Mouse (Mus musculus): ENCODE data around the gene Nav2. TPM values are rescaled to one million over a fixed set of nuclear protein-coding genes. Genes with fewer than 3 reads are reported as not detected.

The Nav2 gene
- polyA plus RNA-seq, 1 experiment from 2014 or later: 2.2 TPM

DNA sequence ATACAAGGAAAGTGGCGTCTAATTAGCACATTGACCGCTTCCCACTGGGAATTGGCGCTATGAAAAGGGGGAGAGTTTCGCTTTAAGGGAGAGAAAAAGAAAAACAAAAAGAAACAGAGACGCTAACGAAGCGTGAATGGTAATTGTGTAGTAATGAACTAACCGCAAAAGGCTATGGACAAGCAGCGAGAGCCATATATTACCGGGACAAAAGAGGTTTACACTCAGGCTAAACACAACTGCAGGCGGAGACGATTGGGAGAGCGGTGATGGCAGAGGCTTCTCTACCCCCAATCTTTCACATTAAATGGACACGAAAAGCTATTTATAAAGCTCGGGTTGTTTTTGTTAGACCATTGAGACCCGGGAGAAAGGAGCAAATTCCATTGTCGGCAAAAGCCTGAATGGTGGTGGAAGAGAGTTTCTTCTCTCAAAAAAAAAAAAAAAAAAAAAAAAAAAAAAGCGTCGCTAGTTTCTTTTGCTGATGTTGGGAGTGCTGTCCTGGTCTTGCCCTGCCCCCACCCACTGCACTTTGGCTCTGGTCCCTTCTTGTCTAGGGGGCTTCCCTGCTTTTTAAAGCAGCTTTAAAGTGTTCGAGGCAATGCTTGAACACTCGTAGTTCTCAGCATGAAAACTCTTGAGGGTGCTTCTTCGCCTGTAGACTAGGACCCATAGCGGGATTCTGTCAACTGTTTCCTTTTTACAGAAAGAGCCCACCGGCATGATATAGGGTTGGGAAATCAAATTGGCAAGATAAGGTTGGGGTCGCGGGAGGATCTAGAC lies 726.0 kb downstream of the Nav2 start:
- peaks cover 98% of the 10 kb centered on the region for H3K27me3 ChIP-seq
- H3K36me3 ChIP-seq (replicated peaks): no peaks in the 10 kb centered on the region
- no peak overlapping the region for H3K27ac ChIP-seq (replicated peaks)
- H3K9ac ChIP-seq: no peak overlapping the region
- WGBS (ENCODE audit: insufficient replicate concordance): 2% methylated on average over 26 of the region's 26 CpGs
- H3K9me3 ChIP-seq (replicated peaks): no peaks in the 10 kb centered on the region
- no peak for ATAC-seq (ENCODE audit: insufficient read depth)
- peak overlapping the region; percentile 40 for H3K4me3 ChIP-seq (replicated peaks)
- H3K4me2 ChIP-seq: peak overlapping the region; percentile 58
- H3K4me1 ChIP-seq (replicated peaks): 0 out of 2 replicates have a peak, but pooled peaks cover 6% of the 10 kb centered on the region

DNA sequence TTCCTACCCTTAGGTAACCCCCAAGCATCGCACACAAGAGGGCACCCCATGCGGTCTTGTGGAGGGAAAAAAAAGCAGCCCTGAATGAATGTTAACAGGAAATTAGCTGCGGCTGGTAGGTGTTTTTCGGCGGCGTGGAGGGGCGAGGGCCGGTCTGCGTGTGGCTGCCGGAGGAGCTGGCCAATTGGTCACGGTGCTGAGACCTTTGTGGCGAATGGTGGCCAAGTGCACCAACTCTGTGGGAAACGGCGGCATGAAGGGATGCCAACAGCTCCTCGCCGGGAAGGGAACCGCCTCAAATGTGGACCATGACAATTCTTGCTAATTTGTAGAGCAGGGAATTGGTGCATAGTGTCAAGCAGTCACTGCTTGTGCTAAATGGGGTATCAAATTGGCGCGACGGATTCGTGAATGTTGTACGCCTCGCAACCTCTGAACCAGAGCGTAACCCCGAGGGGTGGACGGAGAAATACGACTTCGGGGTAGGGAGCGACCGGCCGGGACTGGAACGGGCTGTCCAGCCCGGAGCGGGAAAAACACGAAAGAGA lies 726.6 kb downstream of the Nav2 start:
- 2% methylated on average over 35 of the region's 35 CpGs for WGBS (ENCODE audit: insufficient replicate concordance)
- 0 out of 2 replicates have a peak, but pooled peaks cover 6% of the 10 kb centered on the region for H3K4me1 ChIP-seq (replicated peaks)
- H3K36me3 ChIP-seq (replicated peaks): no peaks in the 10 kb centered on the region
- H3K4me2 ChIP-seq: no peak overlapping the region
- ATAC-seq (ENCODE audit: insufficient read depth): no peak
- H3K9me3 ChIP-seq (replicated peaks): no peaks in the 10 kb centered on the region
- no peak overlapping the region for H3K27ac ChIP-seq (replicated peaks)
- peaks cover 100% of the 10 kb centered on the region for H3K27me3 ChIP-seq
- H3K9ac ChIP-seq: no peak overlapping the region
- H3K4me3 ChIP-seq (replicated peaks): no peak overlapping the region

- no peak overlapping the region for H3K9ac ChIP-seq
- H3K4me2 ChIP-seq: no peak overlapping the region
- no peak overlapping the region for H3K27ac ChIP-seq (replicated peaks)
- ATAC-seq (ENCODE audit: insufficient read depth): no peak
- H3K4me1 ChIP-seq (replicated peaks): 0 out of 2 replicates have a peak, but pooled peaks cover 6% of the 10 kb centered on the region
- H3K27me3 ChIP-seq: peaks cover 100% of the 10 kb centered on the region
- H3K36me3 ChIP-seq (replicated peaks): no peaks in the 10 kb centered on the region
- H3K4me3 ChIP-seq (replicated peaks): no peak overlapping the region
- WGBS (ENCODE audit: insufficient replicate concordance): 3% methylated on average over 22 of the region's 22 CpGs
- H3K9me3 ChIP-seq (replicated peaks): no peaks in the 10 kb centered on the region
Observed at GRCm38 (mm10) chr7:49635971-49636370, 727.5 kb downstream of the Nav2 start.

GRCm38 (mm10) chr7:49636491-49637115 lies 728.1 kb downstream of the Nav2 start, which contains the start of gene Dbx1:
Gene Dbx1 (minus strand): TSS chr7:49636849.
- Histone ChIP-seq H3K27ac (replicated peaks) (no peak within 1 kb of the TSS), H3K4me1 (replicated peaks) (0 out of 2 replicates have a peak, but pooled peaks cover 6% of the 10 kb centered on the region), H3K9me3 (replicated peaks) (no peaks in the 10 kb centered on the region), H3K4me2 (no peak within 1 kb of the TSS), H3K27me3 (peaks cover 100% of the 10 kb centered on the region), H3K4me3 (replicated peaks) (no peak within 1 kb of the TSS), H3K9ac (no peak within 1 kb of the TSS), H3K36me3 (replicated peaks) (no peaks in the 10 kb centered on the region)
- 3% methylated on average over 33 of the region's 33 CpGs for WGBS (ENCODE audit: insufficient replicate concordance)
- no peak for ATAC-seq (ENCODE audit: insufficient read depth)

DNA sequence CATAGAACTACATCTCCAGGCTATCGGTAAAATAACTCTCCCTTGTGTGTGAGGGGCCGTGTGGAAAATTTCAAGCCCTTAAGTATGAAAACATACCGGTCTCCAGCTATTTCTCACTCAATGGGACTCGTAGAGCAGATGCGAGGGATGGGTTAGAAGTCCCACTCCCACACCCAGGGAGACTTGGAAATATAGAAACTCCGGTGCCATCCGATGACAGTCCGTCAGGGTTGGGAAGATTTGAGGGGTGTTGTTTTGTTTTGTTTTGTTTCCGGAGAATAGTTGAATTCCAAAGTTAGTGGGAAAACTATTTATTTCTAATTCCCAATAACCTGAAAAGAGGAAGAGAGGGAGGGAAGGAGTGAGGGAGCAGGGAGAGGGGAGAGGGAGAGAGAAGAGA lies 728.8 kb downstream of the Nav2 start:
- Histone ChIP-seq H3K27ac (replicated peaks) (no peak overlapping the region), H3K4me1 (replicated peaks) (0 out of 2 replicates have a peak, but pooled peaks cover 6% of the 10 kb centered on the region), H3K36me3 (replicated peaks) (no peaks in the 10 kb centered on the region), H3K4me3 (replicated peaks) (no peak overlapping the region), H3K9me3 (replicated peaks) (no peaks in the 10 kb centered on the region), H3K27me3 (peaks cover 100% of the 10 kb centered on the region), H3K4me2 (no peak overlapping the region), H3K9ac (no peak overlapping the region)
- WGBS (ENCODE audit: insufficient replicate concordance): 4% methylated on average over 9 of the region's 9 CpGs
- ATAC-seq (ENCODE audit: insufficient read depth): no peak

GRCm38 (mm10) chr7:49637851-49638663 lies 729.5 kb downstream of the Nav2 start:
- H3K4me3 ChIP-seq (replicated peaks): no peak overlapping the region
- no peak overlapping the region for H3K27ac ChIP-seq (replicated peaks)
- H3K36me3 ChIP-seq (replicated peaks): no peaks in the 10 kb centered on the region
- H3K9me3 ChIP-seq (replicated peaks): no peaks in the 10 kb centered on the region
- H3K4me2 ChIP-seq: no peak overlapping the region
- H3K9ac ChIP-seq: no peak overlapping the region
- no peak for ATAC-seq (ENCODE audit: insufficient read depth)
- H3K27me3 ChIP-seq: peaks cover 94% of the 10 kb centered on the region
- H3K4me1 ChIP-seq (replicated peaks): 0 out of 2 replicates have a peak, but pooled peaks cover 6% of the 10 kb centered on the region
- 1% methylated on average over 21 of the region's 21 CpGs for WGBS (ENCODE audit: insufficient replicate concordance)

- Histone ChIP-seq H3K27ac (replicated peaks) (no peak overlapping the region), H3K4me2 (peak overlapping the region; percentile 18; the same call in 1 of the 2 replicates), H3K9ac (no peak overlapping the region), H3K9me3 (replicated peaks) (no peaks in the 10 kb centered on the region), H3K4me1 (replicated peaks) (no peaks in the 10 kb centered on the region), H3K36me3 (replicated peaks) (no peaks in the 10 kb centered on the region), H3K27me3 (peaks cover 83% of the 10 kb centered on the region), H3K4me3 (replicated peaks) (no peak overlapping the region)
- no peak for ATAC-seq (ENCODE audit: insufficient read depth)
- 3% methylated on average over 35 of the region's 35 CpGs for WGBS (ENCODE audit: insufficient replicate concordance)
Observed at GRCm38 (mm10) chr7:49638941-49639776, 730.6 kb downstream of the Nav2 start.

- Histone ChIP-seq H3K4me1 (replicated peaks) (no peaks in the 10 kb centered on the region), H3K36me3 (replicated peaks) (no peaks in the 10 kb centered on the region), H3K9ac (no peak overlapping the region), H3K9me3 (replicated peaks) (no peaks in the 10 kb centered on the region), H3K4me2 (no peak overlapping the region), H3K27ac (replicated peaks) (no peak overlapping the region), H3K27me3 (peaks cover 73% of the 10 kb centered on the region), H3K4me3 (replicated peaks) (no peak overlapping the region)
- no peak for ATAC-seq (ENCODE audit: insufficient read depth)
- WGBS (ENCODE audit: insufficient replicate concordance): 22% methylated on average over 18 of the region's 18 CpGs
Observed at GRCm38 (mm10) chr7:49639864-49640708, 731.6 kb downstream of the Nav2 start.

GRCm38 (mm10) chr7:49640709-49641305 lies 732.3 kb downstream of the Nav2 start:
- no peak overlapping the region for H3K4me3 ChIP-seq (replicated peaks)
- H3K9me3 ChIP-seq (replicated peaks): no peaks in the 10 kb centered on the region
- H3K27ac ChIP-seq (replicated peaks): no peak overlapping the region
- ATAC-seq (ENCODE audit: insufficient read depth): no peak
- no peak overlapping the region for H3K4me2 ChIP-seq
- 22% methylated on average over 3 of the region's 3 CpGs for WGBS (ENCODE audit: insufficient replicate concordance)
- peaks cover 66% of the 10 kb centered on the region for H3K27me3 ChIP-seq
- no peaks in the 10 kb centered on the region for H3K36me3 ChIP-seq (replicated peaks)
- H3K4me1 ChIP-seq (replicated peaks): no peaks in the 10 kb centered on the region
- H3K9ac ChIP-seq: no peak overlapping the region
